Mouse (Mus musculus): ENCODE results near the gene Hist1h4i. TPM values are rescaled to one million over a fixed set of nuclear protein-coding genes. Genes with fewer than 3 reads are reported as not detected.

Hist1h4i gene
- total and polyA plus RNA-seq, 3 experiments = 6.4 to 812 (median 35.7) TPM

DNA sequence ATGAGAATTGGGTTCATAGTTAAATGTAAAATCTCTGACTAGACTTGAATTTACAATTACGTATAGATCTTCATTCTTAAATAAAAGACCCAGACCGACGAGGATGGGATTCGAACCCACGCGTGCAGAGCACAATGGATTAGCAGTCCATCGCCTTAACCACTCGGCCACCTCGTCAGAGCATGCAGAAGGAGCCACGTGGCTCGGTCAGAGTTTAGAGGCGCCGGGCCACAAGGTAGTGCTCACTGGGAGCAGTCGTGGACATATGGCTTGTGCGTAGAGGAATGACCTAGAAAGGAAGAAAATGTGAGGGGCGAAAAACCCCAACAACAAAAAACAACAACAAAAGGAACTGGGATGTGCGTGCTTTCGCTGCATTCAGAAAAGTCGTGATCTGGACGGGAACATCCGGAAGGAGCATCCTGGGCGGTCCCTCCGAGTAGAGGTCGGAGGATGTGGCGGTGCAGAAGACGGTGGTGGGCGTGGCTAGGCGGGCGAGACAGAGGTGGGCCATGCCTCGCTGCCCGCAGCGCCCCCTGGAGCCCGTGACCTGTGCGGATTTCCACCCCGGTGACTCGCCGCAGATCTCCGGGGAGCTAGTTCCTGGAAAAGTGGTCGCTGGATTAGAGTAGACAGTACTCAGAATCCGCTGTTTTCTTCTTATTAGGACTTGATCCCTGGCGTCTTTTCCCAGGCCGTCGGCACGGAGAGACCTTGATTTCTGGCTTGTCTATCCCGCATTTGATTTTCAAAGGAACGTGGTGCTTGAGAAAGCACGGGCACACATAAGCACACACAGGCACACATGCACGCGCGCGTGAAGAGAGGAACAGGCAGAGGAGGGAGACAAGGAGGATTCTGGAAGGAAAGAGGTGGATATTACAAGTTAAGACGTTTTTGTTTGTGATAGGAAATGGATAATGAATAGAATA, 9.7 kb upstream of the Hist1h4i start:
- H3K9ac ChIP-seq (ENCODE audit: insufficient read depth, low read depth) = peak overlapping the region; percentile 90
- no peaks in the 10 kb centered on the region for H3K36me3 ChIP-seq (replicated peaks in 1 of 2; ENCODE audit: control insufficient read depth in 1 of 2, insufficient read depth in 1 of 2, low read length in 1 of 2)
- no peaks in the 10 kb centered on the region for H3K79me2 ChIP-seq (replicated peaks; ENCODE audit: control insufficient read depth, extremely low read depth, insufficient read depth, poor library complexity, severe bottlenecking)
- peak overlapping the region; percentile 63 for H3K4me2 ChIP-seq (ENCODE audit: insufficient read depth, low read depth, poor library complexity, severe bottlenecking)
- H3K4me1 ChIP-seq (ENCODE audit: control insufficient read depth in 1 of 2, insufficient read depth in 2 of 2) = peaks cover 0 to 43% of the 10 kb centered on the region in 2 experiments; a peak in 3 of 4 replicates
- peak overlapping the region; percentile 86 for H3K27ac ChIP-seq (ENCODE audit: insufficient read depth, low read depth)
- in situ Hi-C loops (cut with MboI; ENCODE audit: low pct_ligation_motif_present, low pct_unique_long_range_greater_than_20kb, low sequenced_read_pairs) (no loop called here), dilution Hi-C loops (cut with MboI; ENCODE audit: extremely low pct_ligation_motif_present, extremely low pct_unique_long_range_greater_than_20kb, low sequenced_read_pairs) (no loop called here)
- peak; percentile 96 for DNase-seq (ENCODE audit: extremely low read depth)
- H3K9me3 ChIP-seq (replicated peaks; ENCODE audit: low read length) = no peaks in the 10 kb centered on the region
- H3K4me3 ChIP-seq (replicated peaks in 1 of 3; ENCODE audit: low read depth in 2 of 3, low read length in 2 of 3, poor library complexity in 1 of 3) = peak overlapping the region; percentile 60 to 78 (median 64)
- H3K27me3 ChIP-seq (replicated peaks) = no peaks in the 10 kb centered on the region
- TF ChIP-seq TBP (conservative IDR thresholded peaks at IDR 0.05; ENCODE audit: low read depth, low read length) (peak; percentile 99), BHLHE40 (IDR thresholded peaks at IDR 0.05; ENCODE audit: low read depth, low read length) (peak; percentile 83), RCOR1 (conservative IDR thresholded peaks at IDR 0.05; ENCODE audit: low read depth, low read length) (peak; percentile 19; the same call in 1 of the 2 replicates), ETS1 (conservative IDR thresholded peaks at IDR 0.05; ENCODE audit: low read depth, low read length) (0 out of 2 replicates have a peak, but pooled peaks have one; percentile 37), POLR2A (IDR thresholded peaks at IDR 0.05; ENCODE audit: low read depth, low read length) (peak; percentile 84), MAX (IDR thresholded peaks at IDR 0.05; ENCODE audit: low read length) (peak; percentile 93), IRF4 (IDR thresholded peaks at IDR 0.05; ENCODE audit: low read depth, low read length) (no peak; the same call in 1 of the 2 replicates), NELFE (IDR thresholded peaks at IDR 0.05; ENCODE audit: low read depth, low read length) (peak; percentile 65), CTCF (conservative IDR thresholded peaks at IDR 0.05 in 1 of 2, IDR thresholded peaks at IDR 0.05 in 1 of 2; ENCODE audit: low read depth in 2 of 2, low read length in 2 of 2) (peak in 1 of 2 experiments; percentile 82; a peak in 3 of 4 replicates), POLR2AphosphoS2 (IDR thresholded peaks at IDR 0.05; ENCODE audit: low read depth, low read length) (no peak), TCF12 (IDR thresholded peaks at IDR 0.05; ENCODE audit: low read depth, low read length) (peak; percentile 69), JUN (IDR thresholded peaks at IDR 0.05; ENCODE audit: insufficient read depth, low read depth, low read length) (no peak), MXI1 (IDR thresholded peaks at IDR 0.05; ENCODE audit: low read depth, low read length) (peak; percentile 87), MEF2A (IDR thresholded peaks at IDR 0.05; ENCODE audit: borderline replicate concordance, low read depth, low read length) (peak; percentile 48; the same call in 1 of the 2 replicates), EP300 (IDR thresholded peaks at IDR 0.05; ENCODE audit: low read length) (peak; percentile 76), JUND (conservative IDR thresholded peaks at IDR 0.05; ENCODE audit: low read depth, low read length) (peak; percentile 34; the same call in 1 of the 2 replicates), GABPA (IDR thresholded peaks at IDR 0.05; ENCODE audit: insufficient replicate concordance, low read depth, low read length) (no peak), SIN3A (IDR thresholded peaks at IDR 0.05; ENCODE audit: low read length) (peak; percentile 47; the same call in 1 of the 2 replicates), CHD1 (IDR thresholded peaks at IDR 0.05; ENCODE audit: low read depth, low read length) (no peak), MAFK (IDR thresholded peaks at IDR 0.05; ENCODE audit: insufficient replicate concordance, low read length) (peak; percentile 96), ZKSCAN1 (IDR thresholded peaks at IDR 0.05; ENCODE audit: borderline replicate concordance, low read depth, low read length) (no peak), CHD2 (IDR thresholded peaks at IDR 0.05; ENCODE audit: low read length) (peak; percentile 66), NRF1 (IDR thresholded peaks at IDR 0.05; ENCODE audit: low read depth, low read length) (peak; percentile 66), ZNF384 (IDR thresholded peaks at IDR 0.05; ENCODE audit: low read depth, low read length) (0 out of 2 replicates have a peak, but pooled peaks have one; percentile 4), MYC (IDR thresholded peaks at IDR 0.05; ENCODE audit: low read depth, low read length) (peak; percentile 84), UBTF (IDR thresholded peaks at IDR 0.05; ENCODE audit: low read depth, low read length) (no peak), E2F4 (IDR thresholded peaks at IDR 0.05; ENCODE audit: insufficient replicate concordance, low read depth, low read length) (peak; percentile 81; the same call in 1 of the 2 replicates), HCFC1 (IDR thresholded peaks at IDR 0.05; ENCODE audit: low read depth, low read length) (peak; percentile 45; the same call in 1 of the 2 replicates), MAZ (IDR thresholded peaks at IDR 0.05; ENCODE audit: low read depth, low read length) (no peak), KAT2A (IDR thresholded peaks at IDR 0.05; ENCODE audit: insufficient replicate concordance, low read length) (peak; percentile 81; the same call in 1 of the 2 replicates), SMC3 (IDR thresholded peaks at IDR 0.05; ENCODE audit: low read depth, low read length) (peak; percentile 33), ZMIZ1 (IDR thresholded peaks at IDR 0.05; ENCODE audit: low read depth, low read length) (peak; percentile 63), USF2 (conservative IDR thresholded peaks at IDR 0.05; ENCODE audit: low read depth, low read length) (no peak), PAX5 (IDR thresholded peaks at IDR 0.05; ENCODE audit: low read length) (no peak), USF1 (IDR thresholded peaks at IDR 0.05; ENCODE audit: low read depth, low read length) (no peak; the same call in none of the 2 replicates), RAD21 (IDR thresholded peaks at IDR 0.05; ENCODE audit: low read depth, low read length) (peak; percentile 21), ZC3H11A (IDR thresholded peaks at IDR 0.05; ENCODE audit: low read depth, low read length) (no peak)

Data from CH12.LX (cell line).